Mouse (Mus musculus): Measurements from ENCODE around the gene Acaca. TPM values are rescaled to one million over a fixed set of nuclear protein-coding genes. Genes with fewer than 3 reads are reported as not detected.
"Not testable (repeated sequence)": the region's sequence is repeated elsewhere in the genome, so short reads cannot be mapped to it uniquely, and the experiment has no call there.

The Acaca gene
- polyA plus RNA-seq, 1 experiment from 2014 or later: 21.7 TPM

GRCm38 (mm10) chr11:84357771-84358170 is 228.3 kb downstream of the Acaca start:
- 88% methylated on average over 2 of the region's 2 CpGs for WGBS

GRCm38 (mm10) chr11:84361551-84361950 is 232.1 kb downstream of the Acaca start:
- 92% methylated on average over 5 of the region's 5 CpGs for WGBS
- no peak for DNase-seq (ENCODE audit: low spot score)
- H3K27ac ChIP-seq: no peak overlapping the region

More at GRCm38 (mm10) chr11:84357771-84358170, 228.3 kb downstream of the Acaca start:
- Histone ChIP-seq H3K9me3 (no peaks in the 10 kb centered on the region), H3K36me3 (no peaks in the 10 kb centered on the region), H3K4me3 (no peak overlapping the region), H3K27ac (no peak overlapping the region), H3K27me3 (ENCODE audit: insufficient read depth, poor library complexity, severe bottlenecking) (no peaks in the 10 kb centered on the region), H3K4me1 (replicated peaks) (peaks cover 19% of the 10 kb centered on the region)
- DNase-seq (ENCODE audit: low spot score): no peak

GRCm38 (mm10) chr11:84362633-84363243 is 233.3 kb downstream of the Acaca start:
- H3K36me3 ChIP-seq: peaks cover 25% of the 10 kb centered on the region
- WGBS: 72% methylated on average over 6 of the region's 6 CpGs
- no peaks in the 10 kb centered on the region for H3K27me3 ChIP-seq (ENCODE audit: insufficient read depth, poor library complexity, severe bottlenecking)
- H3K27ac ChIP-seq: peak overlapping the region; percentile 60
- no peaks in the 10 kb centered on the region for H3K9me3 ChIP-seq
- peaks cover 13% of the 10 kb centered on the region for H3K4me1 ChIP-seq (replicated peaks)
- H3K4me3 ChIP-seq: no peak overlapping the region
- DNase-seq (ENCODE audit: low spot score): no peak

More at GRCm38 (mm10) chr11:84361551-84361950, 232.1 kb downstream of the Acaca start:
- Histone ChIP-seq H3K36me3 (peaks cover 25% of the 10 kb centered on the region), H3K9me3 (no peaks in the 10 kb centered on the region), H3K27me3 (ENCODE audit: insufficient read depth, poor library complexity, severe bottlenecking) (no peaks in the 10 kb centered on the region), H3K4me1 (replicated peaks) (peaks cover 16% of the 10 kb centered on the region), H3K4me3 (no peak overlapping the region)

- WGBS: 80% methylated on average over 1 of the region's 1 CpGs
Observed at GRCm38 (mm10) chr11:84365313-84365712, 235.8 kb downstream of the Acaca start.

DNA sequence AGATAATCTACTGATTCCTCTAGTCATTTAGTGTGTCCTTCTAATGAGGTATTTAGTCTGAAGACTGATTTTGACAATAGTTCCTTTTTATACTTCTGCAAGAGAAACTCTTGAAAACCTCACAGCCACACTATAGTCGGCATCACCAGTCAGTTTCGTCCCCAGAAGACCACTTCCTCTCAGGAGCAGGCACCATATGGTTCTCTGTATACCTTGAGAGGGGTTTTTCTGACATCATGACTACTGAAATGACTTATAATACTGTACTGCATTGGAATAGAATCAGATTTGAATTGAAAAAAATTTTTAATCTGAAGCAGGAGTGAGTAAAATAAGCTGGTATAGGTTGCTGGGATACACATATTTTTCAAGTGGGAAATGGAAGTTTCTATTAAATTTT is 239.4 kb downstream of the Acaca start:
- H3K36me3 ChIP-seq: peaks cover 53% of the 10 kb centered on the region
- no peaks in the 10 kb centered on the region for H3K4me1 ChIP-seq (replicated peaks)
- DNase-seq (ENCODE audit: low spot score): no peak
- no peak overlapping the region for H3K27ac ChIP-seq
- no peaks in the 10 kb centered on the region for H3K9me3 ChIP-seq
- no peaks in the 10 kb centered on the region for H3K27me3 ChIP-seq (ENCODE audit: insufficient read depth, poor library complexity, severe bottlenecking)
- H3K4me3 ChIP-seq: no peak overlapping the region
- WGBS: 85% methylated on average over 2 of the region's 2 CpGs

More at GRCm38 (mm10) chr11:84365313-84365712, 235.8 kb downstream of the Acaca start:
- no peaks in the 10 kb centered on the region for H3K27me3 ChIP-seq (ENCODE audit: insufficient read depth, poor library complexity, severe bottlenecking)
- no peak overlapping the region for H3K4me3 ChIP-seq
- no peak for DNase-seq (ENCODE audit: low spot score)
- H3K36me3 ChIP-seq: peaks cover 29% of the 10 kb centered on the region
- peaks cover 13% of the 10 kb centered on the region for H3K4me1 ChIP-seq (replicated peaks)
- H3K27ac ChIP-seq: no peak overlapping the region
- no peaks in the 10 kb centered on the region for H3K9me3 ChIP-seq

GRCm38 (mm10) chr11:84373122-84373521 is 243.7 kb downstream of the Acaca start:
- H3K4me3 ChIP-seq: no peak overlapping the region
- H3K36me3 ChIP-seq: peaks cover 36% of the 10 kb centered on the region
- H3K27ac ChIP-seq: peak overlapping the region; percentile 31; the same call in 1 of the 2 replicates
- H3K9me3 ChIP-seq: no peaks in the 10 kb centered on the region
- WGBS: 93% methylated on average over 4 of the region's 4 CpGs
- no peak for DNase-seq (ENCODE audit: low spot score)
- no peaks in the 10 kb centered on the region for H3K27me3 ChIP-seq (ENCODE audit: insufficient read depth, poor library complexity, severe bottlenecking)
- H3K4me1 ChIP-seq (replicated peaks): peaks cover 12% of the 10 kb centered on the region

DNA sequence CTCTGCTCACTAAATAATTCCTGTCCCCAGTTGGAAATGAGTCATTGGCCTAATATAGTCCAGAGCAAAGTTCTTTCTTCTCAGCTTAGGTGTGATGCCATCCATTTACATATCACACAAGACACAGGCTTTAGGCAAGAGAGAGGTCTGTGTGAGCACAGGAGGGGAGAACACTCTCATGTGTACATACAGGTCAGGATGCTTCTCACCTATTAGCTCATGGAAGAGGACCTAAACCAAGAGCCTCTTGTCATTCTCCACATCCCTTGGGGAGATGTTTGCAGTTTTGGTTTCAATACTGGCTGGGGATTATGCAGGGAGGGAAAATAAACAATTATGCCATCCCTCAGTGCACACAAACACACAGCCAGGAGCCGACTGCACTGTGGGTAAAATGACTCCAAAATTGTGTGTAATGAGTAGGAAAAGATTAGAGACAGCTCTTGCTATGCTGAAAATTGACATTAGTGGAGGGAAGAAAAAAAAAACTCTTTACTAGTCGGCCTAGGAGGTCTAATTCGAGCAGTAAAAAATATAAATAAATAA is 246.6 kb downstream of the Acaca start:
- peaks cover 34% of the 10 kb centered on the region for H3K36me3 ChIP-seq
- H3K27me3 ChIP-seq (ENCODE audit: insufficient read depth, poor library complexity, severe bottlenecking): no peaks in the 10 kb centered on the region
- DNase-seq (ENCODE audit: low spot score): no peak
- 70% methylated on average over 3 of the region's 3 CpGs for WGBS
- no peaks in the 10 kb centered on the region for H3K9me3 ChIP-seq
- peak overlapping the region; percentile 53; the same call in 1 of the 2 replicates for H3K27ac ChIP-seq
- no peak overlapping the region for H3K4me3 ChIP-seq
- H3K4me1 ChIP-seq (replicated peaks): peaks cover 12% of the 10 kb centered on the region

- H3K4me1 ChIP-seq (replicated peaks): peaks cover 15% of the 10 kb centered on the region
- no peak overlapping the region for H3K4me3 ChIP-seq
- no peak for DNase-seq (ENCODE audit: low spot score)
- no peaks in the 10 kb centered on the region for H3K9me3 ChIP-seq
- WGBS: 77% methylated on average over 13 of the region's 13 CpGs
- no peaks in the 10 kb centered on the region for H3K27me3 ChIP-seq (ENCODE audit: insufficient read depth, poor library complexity, severe bottlenecking)
- no peak overlapping the region for H3K27ac ChIP-seq
- H3K36me3 ChIP-seq: peaks cover 29% of the 10 kb centered on the region
Observed at GRCm38 (mm10) chr11:84376510-84377365, 247.3 kb downstream of the Acaca start.

DNA sequence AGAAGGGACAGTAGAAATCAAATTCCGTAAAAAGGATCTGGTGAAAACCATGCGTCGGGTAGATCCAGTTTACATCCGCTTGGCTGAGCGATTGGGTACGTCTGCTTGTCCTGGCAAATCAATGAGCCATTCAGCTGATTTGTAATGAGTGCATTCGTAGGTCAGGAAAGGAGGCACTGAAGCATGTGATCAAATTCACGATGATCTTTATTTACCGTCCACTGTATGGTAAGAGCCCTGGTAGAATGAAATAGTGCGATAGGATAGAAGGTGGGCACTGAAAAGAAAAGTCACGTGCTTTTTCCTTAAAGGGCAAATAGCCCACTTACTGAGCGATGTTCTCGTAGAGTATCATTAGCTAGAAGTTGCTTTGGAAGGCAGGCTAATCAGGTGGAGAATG is 253.0 kb downstream of the Acaca start:
- no peaks in the 10 kb centered on the region for H3K27me3 ChIP-seq (ENCODE audit: insufficient read depth, poor library complexity, severe bottlenecking)
- 57% methylated on average over 13 of the region's 13 CpGs for WGBS
- no peaks in the 10 kb centered on the region for H3K9me3 ChIP-seq
- no peak for DNase-seq (ENCODE audit: low spot score)
- H3K27ac ChIP-seq: peak overlapping the region; percentile 69; the same call in 1 of the 2 replicates
- H3K4me3 ChIP-seq: no peak overlapping the region
- peaks cover 25% of the 10 kb centered on the region for H3K36me3 ChIP-seq
- peaks cover 25% of the 10 kb centered on the region for H3K4me1 ChIP-seq (replicated peaks)

- Histone ChIP-seq H3K4me1 (replicated peaks) (peaks cover 28% of the 10 kb centered on the region), H3K27me3 (ENCODE audit: insufficient read depth, poor library complexity, severe bottlenecking) (no peaks in the 10 kb centered on the region), H3K9me3 (no peaks in the 10 kb centered on the region), H3K27ac (peak overlapping the region; percentile 50; the same call in 1 of the 2 replicates), H3K36me3 (peaks cover 28% of the 10 kb centered on the region), H3K4me3 (no peak overlapping the region)
- 70% methylated on average over 6 of the region's 6 CpGs for WGBS
- no peak for DNase-seq (ENCODE audit: low spot score)
Observed at GRCm38 (mm10) chr11:84383891-84384290, 254.4 kb downstream of the Acaca start.

- Histone ChIP-seq H3K27ac (no peak overlapping the region), H3K36me3 (peaks cover 57% of the 10 kb centered on the region), H3K9me3 (no peaks in the 10 kb centered on the region), H3K4me3 (no peak overlapping the region), H3K4me1 (replicated peaks) (0 out of 2 replicates have a peak, but pooled peaks cover 3% of the 10 kb centered on the region), H3K27me3 (ENCODE audit: insufficient read depth, poor library complexity, severe bottlenecking) (no peaks in the 10 kb centered on the region)
- 88% methylated on average over 6 of the region's 6 CpGs for WGBS
- no peak for DNase-seq (ENCODE audit: low spot score)
Observed at GRCm38 (mm10) chr11:84389332-84389731, 259.9 kb downstream of the Acaca start.

GRCm38 (mm10) chr11:84391126-84391525 is 261.7 kb downstream of the Acaca start:
- Histone ChIP-seq H3K9me3 (no peaks in the 10 kb centered on the region), H3K27me3 (ENCODE audit: insufficient read depth, poor library complexity, severe bottlenecking) (no peaks in the 10 kb centered on the region), H3K36me3 (peaks cover 61% of the 10 kb centered on the region), H3K27ac (no peak overlapping the region), H3K4me1 (replicated peaks) (0 out of 2 replicates have a peak, but pooled peaks cover 3% of the 10 kb centered on the region), H3K4me3 (no peak overlapping the region)
- 89% methylated on average over 8 of the region's 8 CpGs for WGBS
- DNase-seq (ENCODE audit: low spot score): no peak

DNA sequence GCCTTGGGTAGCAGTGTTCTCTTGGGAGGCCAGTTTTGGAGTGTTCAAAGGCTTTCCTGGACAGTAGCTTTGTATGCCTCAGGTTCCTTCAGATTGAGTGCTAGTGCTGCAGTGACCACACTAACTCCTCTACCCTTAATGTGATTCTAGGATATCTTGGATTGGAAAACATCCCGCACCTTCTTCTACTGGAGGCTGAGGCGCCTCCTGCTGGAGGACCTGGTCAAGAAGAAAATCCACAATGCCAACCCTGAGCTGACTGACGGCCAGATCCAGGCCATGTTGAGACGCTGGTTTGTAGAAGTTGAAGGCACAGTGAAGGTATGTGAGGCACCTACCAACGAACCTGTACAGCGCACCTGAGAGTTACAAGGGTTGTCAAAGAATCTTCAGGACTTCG is 262.6 kb downstream of the Acaca start:
- H3K27me3 ChIP-seq (ENCODE audit: insufficient read depth, poor library complexity, severe bottlenecking); H3K4me3 ChIP-seq; H3K27ac ChIP-seq; H3K4me1 ChIP-seq (replicated peaks); DNase-seq (ENCODE audit: low spot score); H3K9me3 ChIP-seq: not testable (repeated sequence)
- 83% methylated on average over 7 of the region's 7 CpGs for WGBS
- peaks cover 68% of the 10 kb centered on the region for H3K36me3 ChIP-seq

All from hindbrain, embryonic 10.5 days (tissue).